Mouse (Mus musculus): Measurements from ENCODE around the gene Ssr3. TPM values are rescaled to one million over a fixed set of nuclear protein-coding genes. Genes with fewer than 3 reads are reported as not detected.

Gene Ssr3
- 19.1 and 22.1 TPM in 2 replicates for polyA plus RNA-seq (2012; rRNA removed; ENCODE audit: low replicate concordance)

DNA sequence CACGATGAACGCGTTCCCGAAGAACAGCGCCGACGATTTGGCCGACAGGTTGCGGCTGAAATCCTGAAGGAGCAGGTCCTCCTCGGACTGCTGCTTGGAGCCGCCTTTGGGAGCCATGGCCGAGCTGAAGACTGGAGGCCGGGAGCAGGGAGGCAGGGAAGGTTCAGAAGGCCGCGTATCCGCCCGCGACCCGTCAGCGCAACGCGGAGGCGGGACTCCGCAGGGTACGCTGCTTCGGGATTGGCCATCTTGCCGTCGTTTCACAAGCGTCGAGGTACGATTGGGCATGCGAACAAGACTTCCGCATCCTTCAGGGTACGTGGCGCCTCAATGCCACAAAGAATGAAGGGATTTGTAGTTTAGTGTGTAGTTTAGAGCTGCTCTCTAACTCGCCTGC, at the start of gene Ssr3:
Gene Ssr3, minus strand, starts transcription at position 203 of the 397 bp plus-strand sequence.

Other genes with a start within 250 kb of the Ssr3 start
- 1.9 and 2.7 TPM in 2 replicates for gene Tiparp, start 135.8 kb upstream of the Ssr3 start, polyA plus RNA-seq (2012; rRNA removed; ENCODE audit: low replicate concordance)

Measured in duodenum, adult 2 months (tissue).